Mouse (Mus musculus): Measurements from ENCODE around the gene Ikzf5. TPM values are rescaled to one million over a fixed set of nuclear protein-coding genes. Genes with fewer than 3 reads are reported as not detected.

Gene Ikzf5
- polyA plus RNA-seq, 1 experiment from 2014 or later = 14.8 TPM

Other genes starting within 250 kb of the Ikzf5 start
- gene 5430419D17Rik, start 236.1 kb downstream of the Ikzf5 start, polyA plus RNA-seq (2015; fragmentation: Nextera tagmentation; extraction: Ambion mirVana) = not detected in 2 replicates
- not detected in 2 replicates for gene Cuzd1, start 88.2 kb downstream of the Ikzf5 start, polyA plus RNA-seq (2015; fragmentation: Nextera tagmentation; extraction: Ambion mirVana)
- gene Fam24b, start 81.0 kb downstream of the Ikzf5 start, polyA plus RNA-seq (2015; fragmentation: Nextera tagmentation; extraction: Ambion mirVana) = not detected in 2 replicates
- not detected in 2 replicates for gene Fam24a, start 76.7 kb downstream of the Ikzf5 start, polyA plus RNA-seq (2015; fragmentation: Nextera tagmentation; extraction: Ambion mirVana)
- 24.8 and 25.0 TPM in 2 replicates for gene 2310057M21Rik, start 47.8 kb downstream of the Ikzf5 start, polyA plus RNA-seq (2015; fragmentation: Nextera tagmentation; extraction: Ambion mirVana)
- gene Pstk, start 39.4 kb downstream of the Ikzf5 start, polyA plus RNA-seq (2015; fragmentation: Nextera tagmentation; extraction: Ambion mirVana) = 76.4 and 76.8 TPM in 2 replicates
- gene Acadsb, start 80 bp upstream of the Ikzf5 start, polyA plus RNA-seq (2015; fragmentation: Nextera tagmentation; extraction: Ambion mirVana) = 91.5 and 106 TPM in 2 replicates
- not detected in 2 replicates for gene Hmx3, start 132.3 kb upstream of the Ikzf5 start, polyA plus RNA-seq (2015; fragmentation: Nextera tagmentation; extraction: Ambion mirVana)
- not detected in 2 replicates for gene Hmx2, start 138.3 kb upstream of the Ikzf5 start, polyA plus RNA-seq (2015; fragmentation: Nextera tagmentation; extraction: Ambion mirVana)
- gene Bub3, start 149.7 kb upstream of the Ikzf5 start, polyA plus RNA-seq (2015; fragmentation: Nextera tagmentation; extraction: Ambion mirVana) = 226 and 233 TPM in 2 replicates